Mouse (Mus musculus): ENCODE results near the gene Pnmal1. TPM values are rescaled to one million over a fixed set of nuclear protein-coding genes. Genes with fewer than 3 reads are reported as not detected.

Gene Pnmal1
- total and polyA plus RNA-seq, 2 experiments from 2014 or later: 61.5 to 64.8 TPM

GRCm38 (mm10) chr7:16990006-16990744, 30.7 kb downstream of the Pnmal1 start:
- H3K27me3 ChIP-seq (ENCODE audit: insufficient read depth, low read length): no peaks in the 10 kb centered on the region
- H3K9ac ChIP-seq: no peak overlapping the region
- H3K9me3 ChIP-seq (ENCODE audit: low read length): no peaks in the 10 kb centered on the region
- H3K4me3 ChIP-seq (ENCODE audit: low read depth, low read length): no peak overlapping the region
- ATAC-seq (no peak), DNase-seq (no peak)
- 31% methylated on average over 15 of the region's 15 CpGs for WGBS
- H3K27ac ChIP-seq (ENCODE audit: low read depth, low read length): peak overlapping the region; percentile 64
- H3K36me3 ChIP-seq (ENCODE audit: insufficient read depth): no peaks in the 10 kb centered on the region
- H3K4me1 ChIP-seq (ENCODE audit: insufficient read depth): peaks cover 16% of the 10 kb centered on the region
- no peak for TF ChIP-seq CTCF (IDR thresholded peaks at IDR 0.05; ENCODE audit: low read depth)
- no peak overlapping the region for H3K4me2 ChIP-seq (ENCODE audit: low read depth)

- H3K4me3 ChIP-seq (ENCODE audit: low read depth, low read length): no peak overlapping the region
- WGBS: 52% methylated on average over 18 of the region's 18 CpGs
- DNase-seq (peak; percentile 63), ATAC-seq (peak; percentile 58)
- peak overlapping the region; percentile 31 for H3K27ac ChIP-seq (ENCODE audit: low read depth, low read length)
- peaks cover 16% of the 10 kb centered on the region for H3K4me1 ChIP-seq (ENCODE audit: insufficient read depth)
- TF ChIP-seq CTCF (IDR thresholded peaks at IDR 0.05; ENCODE audit: low read depth): no peak
- H3K4me2 ChIP-seq (ENCODE audit: low read depth): no peak overlapping the region
- H3K27me3 ChIP-seq (ENCODE audit: insufficient read depth, low read length): no peaks in the 10 kb centered on the region
- no peak overlapping the region for H3K9ac ChIP-seq
- no peaks in the 10 kb centered on the region for H3K36me3 ChIP-seq (ENCODE audit: insufficient read depth)
- H3K9me3 ChIP-seq (ENCODE audit: low read length): no peaks in the 10 kb centered on the region
These were observed 32.4 kb downstream of the Pnmal1 start for GRCm38 (mm10) chr7:16991681-16992450.

- WGBS: 95% methylated on average over 5 of the region's 5 CpGs
- no peak within 1 kb of the TSS for H3K9ac ChIP-seq
These were observed 33.0 kb downstream of the Pnmal1 start, which contains the start of gene Ccdc8 for GRCm38 (mm10) chr7:16992451-16992807. Gene Ccdc8 (plus strand): TSS chr7:16992708.

GRCm38 (mm10) chr7:16993651-16994399, 34.3 kb downstream of the Pnmal1 start:
- Histone ChIP-seq H3K4me3 (ENCODE audit: low read depth, low read length) (peak overlapping the region; percentile 27), H3K36me3 (ENCODE audit: insufficient read depth) (no peaks in the 10 kb centered on the region), H3K9me3 (ENCODE audit: low read length) (no peaks in the 10 kb centered on the region), H3K9ac (peak overlapping the region; percentile 39; the same call in 1 of the 2 replicates), H3K27me3 (ENCODE audit: insufficient read depth, low read length) (no peaks in the 10 kb centered on the region), H3K4me2 (ENCODE audit: low read depth) (peak overlapping the region; percentile 44), H3K27ac (ENCODE audit: low read depth, low read length) (peak overlapping the region; percentile 35; the same call in 1 of the 2 replicates), H3K4me1 (ENCODE audit: insufficient read depth) (peaks cover 9% of the 10 kb centered on the region; the same call in 1 of the 2 replicates)
- DNase-seq (no peak), ATAC-seq (peak; percentile 77)
- 9% methylated on average over 27 of the region's 27 CpGs for WGBS
- no peak for TF ChIP-seq CTCF (IDR thresholded peaks at IDR 0.05; ENCODE audit: low read depth)

More at GRCm38 (mm10) chr7:16992451-16992807, 33.0 kb downstream of the Pnmal1 start, which contains the start of gene Ccdc8:
- no peak for DNase-seq
- no peaks in the 10 kb centered on the region for H3K36me3 ChIP-seq (ENCODE audit: insufficient read depth)
- no peaks in the 10 kb centered on the region for H3K27me3 ChIP-seq (ENCODE audit: insufficient read depth, low read length)
- H3K4me2 ChIP-seq (ENCODE audit: low read depth): peak within 1 kb of the TSS; percentile 44
- peaks cover 14% of the 10 kb centered on the region for H3K4me1 ChIP-seq (ENCODE audit: insufficient read depth)
- peak within 1 kb of the TSS; percentile 31 for H3K27ac ChIP-seq (ENCODE audit: low read depth, low read length)
- ATAC-seq: no peak
- no peaks in the 10 kb centered on the region for H3K9me3 ChIP-seq (ENCODE audit: low read length)
- no peak for TF ChIP-seq CTCF (IDR thresholded peaks at IDR 0.05; ENCODE audit: low read depth)
- H3K4me3 ChIP-seq (ENCODE audit: low read depth, low read length): no peak within 1 kb of the TSS

GRCm38 (mm10) chr7:16994400-16994799, 34.9 kb downstream of the Pnmal1 start:
- ATAC-seq (no peak), DNase-seq (no peak)
- Histone ChIP-seq H3K9me3 (ENCODE audit: low read length) (no peaks in the 10 kb centered on the region), H3K4me2 (ENCODE audit: low read depth) (peak overlapping the region; percentile 44), H3K27ac (ENCODE audit: low read depth, low read length) (no peak overlapping the region), H3K9ac (peak overlapping the region; percentile 39; the same call in 1 of the 2 replicates), H3K27me3 (ENCODE audit: insufficient read depth, low read length) (no peaks in the 10 kb centered on the region), H3K4me1 (ENCODE audit: insufficient read depth) (peaks cover 9% of the 10 kb centered on the region; the same call in 1 of the 2 replicates), H3K36me3 (ENCODE audit: insufficient read depth) (no peaks in the 10 kb centered on the region), H3K4me3 (ENCODE audit: low read depth, low read length) (peak overlapping the region; percentile 27)
- 11% methylated on average over 20 of the region's 20 CpGs for WGBS
- no peak for TF ChIP-seq CTCF (IDR thresholded peaks at IDR 0.05; ENCODE audit: low read depth)

GRCm38 (mm10) chr7:16995345-16995744, 35.9 kb downstream of the Pnmal1 start:
- Histone ChIP-seq H3K9ac (no peak overlapping the region), H3K4me1 (ENCODE audit: insufficient read depth) (peaks cover 9% of the 10 kb centered on the region; the same call in 1 of the 2 replicates), H3K4me3 (ENCODE audit: low read depth, low read length) (no peak overlapping the region), H3K27me3 (ENCODE audit: insufficient read depth, low read length) (no peaks in the 10 kb centered on the region), H3K27ac (ENCODE audit: low read depth, low read length) (no peak overlapping the region), H3K9me3 (ENCODE audit: low read length) (no peaks in the 10 kb centered on the region), H3K36me3 (ENCODE audit: insufficient read depth) (no peaks in the 10 kb centered on the region), H3K4me2 (ENCODE audit: low read depth) (peak overlapping the region; percentile 44; the same call in 1 of the 2 replicates)
- DNase-seq (no peak), ATAC-seq (no peak)
- TF ChIP-seq CTCF (IDR thresholded peaks at IDR 0.05; ENCODE audit: low read depth): no peak
- WGBS: 76% methylated on average over 4 of the region's 4 CpGs

Measured in forebrain, postnatal 0 days (tissue).